Mouse (Mus musculus) cerebellum, adult 18-20 months (tissue): ENCODE results near the gene Sirt4.

Source experiments
- DNase-seq, 2 experiments: peaks; one replicate each; pipeline ENCODE4 v3.0.0; 2021

The Sirt4 gene

GRCm38 (mm10) chr5:115432395-115432794 lies 52.1 kb downstream of the Sirt4 start:
- DNase-seq: no peak

DNA sequence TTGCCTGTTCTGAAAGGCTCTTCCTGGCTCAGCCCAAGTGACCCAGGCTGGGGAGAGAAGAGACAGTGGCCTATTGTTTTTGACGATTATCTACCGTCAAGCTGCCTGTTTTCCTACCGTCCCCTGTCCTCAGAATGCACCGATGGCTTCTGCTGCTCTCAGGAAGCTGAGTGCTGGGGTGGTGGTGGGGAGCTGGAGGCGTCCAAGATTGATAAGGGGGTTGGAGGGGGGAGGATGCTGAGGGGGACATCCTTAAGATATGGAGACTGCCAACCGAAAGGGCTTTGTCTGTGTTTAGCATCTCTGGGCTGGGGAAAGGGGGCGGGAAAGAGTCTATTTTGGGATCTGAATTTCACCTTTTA lies 52.6 kb downstream of the Sirt4 start:
- no peak for DNase-seq

GRCm38 (mm10) chr5:115431061-115431897 lies 53.2 kb downstream of the Sirt4 start:
- DNase-seq: peak; percentile 22 to 43

DNA sequence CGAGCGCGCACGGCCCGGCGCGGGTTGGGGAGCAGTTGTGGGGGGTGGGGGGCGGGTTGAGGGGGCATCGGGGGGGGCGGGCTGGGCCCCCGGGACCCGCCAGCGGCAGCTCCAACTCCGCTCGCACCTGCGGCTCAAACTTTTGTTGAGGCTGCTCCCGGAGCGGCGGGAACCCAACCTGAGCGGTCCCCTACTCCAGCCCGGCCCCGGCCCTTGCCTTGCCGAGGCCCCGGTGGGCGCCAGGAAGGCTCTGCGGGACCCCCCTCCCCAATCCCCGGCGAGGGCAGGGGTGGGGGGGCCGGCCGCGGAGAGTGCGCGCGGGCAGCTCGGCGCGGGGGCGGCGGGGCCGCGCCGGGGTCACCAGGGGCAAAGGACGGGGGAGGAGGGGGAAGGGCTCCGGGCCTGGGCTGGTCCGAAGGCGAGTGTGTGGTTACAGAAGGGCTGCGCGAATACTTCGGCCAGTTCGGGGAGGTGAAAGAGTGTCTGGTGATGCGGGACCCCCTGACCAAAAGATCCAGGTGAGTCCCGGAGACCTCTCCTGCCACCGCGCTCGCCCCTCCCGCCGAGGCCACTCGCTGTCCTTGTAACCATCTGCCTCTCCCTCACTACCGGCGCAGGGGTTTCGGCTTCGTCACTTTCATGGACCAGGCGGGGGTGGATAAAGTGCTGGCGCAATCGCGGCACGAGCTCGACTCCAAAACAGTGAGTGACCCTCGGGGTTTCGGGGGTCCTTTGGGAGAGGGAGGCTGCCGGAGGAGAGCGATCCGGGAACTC lies 54.2 kb downstream of the Sirt4 start:
- peak in 1 of 2 experiments; percentile 22 for DNase-seq

GRCm38 (mm10) chr5:115429359-115430186 lies 55.0 kb downstream of the Sirt4 start, which contains the start of gene Msi1:
Gene Msi1, plus strand, starts transcription at chr5:115429599.
- peak in 1 of 2 experiments; percentile 47 for DNase-seq

DNA sequence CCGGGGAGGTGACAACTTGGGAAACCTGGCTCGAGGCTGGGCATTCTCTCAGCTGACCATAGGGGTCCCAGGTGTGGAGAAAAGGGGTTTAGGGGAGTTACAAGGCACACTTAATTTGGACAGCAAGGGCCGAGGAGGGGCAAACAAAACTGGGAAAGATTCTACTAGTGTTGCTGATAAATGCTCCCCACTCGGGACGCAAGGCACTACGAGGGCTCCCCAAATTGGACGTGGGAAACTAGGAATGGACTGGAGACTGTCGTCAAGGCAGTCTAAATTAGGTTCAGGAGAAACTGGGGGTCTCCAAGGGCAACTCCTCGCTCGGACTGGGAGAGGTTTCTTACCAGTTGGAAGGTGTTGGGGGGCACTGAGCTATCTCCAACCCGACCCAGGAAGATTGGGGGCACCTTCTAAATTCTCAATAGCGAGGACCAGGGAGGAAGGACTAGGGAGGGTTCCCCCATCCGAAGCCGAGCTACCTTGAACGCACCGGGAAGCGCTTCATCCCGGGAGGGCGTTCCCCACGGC lies 55.6 kb downstream of the Sirt4 start:
- DNase-seq: no peak
